Mouse (Mus musculus): ENCODE measurements at regions not wholly inside any gene's neighbourhood (a gene's known extent, or its start where the extent isn't known, plus 50 kb on each side); places are given as distances from the start of the nearest gene placed in this dataset.

DNA sequence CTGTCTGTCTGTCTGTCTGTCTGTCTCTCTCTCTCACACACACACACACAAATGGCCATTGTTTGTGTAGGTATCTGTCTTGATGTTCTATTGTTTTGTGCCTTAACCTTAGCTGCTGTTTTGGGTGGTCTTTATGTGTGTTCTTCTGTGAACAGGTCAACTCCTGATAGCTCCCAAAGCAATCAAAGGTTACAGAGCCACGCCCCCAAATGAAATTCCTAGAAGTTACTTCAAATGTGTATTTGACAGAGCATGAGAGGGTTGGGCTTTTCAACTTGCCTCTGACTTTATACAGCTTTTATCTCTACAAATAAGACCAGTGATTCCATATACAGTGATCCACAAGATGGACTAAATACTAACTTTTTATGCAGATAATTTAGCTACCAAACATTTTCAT, 217.8 kb upstream of the Ubash3b start:
- no peak for DNase-seq (ENCODE audit: low read depth, low spot score)

DNA sequence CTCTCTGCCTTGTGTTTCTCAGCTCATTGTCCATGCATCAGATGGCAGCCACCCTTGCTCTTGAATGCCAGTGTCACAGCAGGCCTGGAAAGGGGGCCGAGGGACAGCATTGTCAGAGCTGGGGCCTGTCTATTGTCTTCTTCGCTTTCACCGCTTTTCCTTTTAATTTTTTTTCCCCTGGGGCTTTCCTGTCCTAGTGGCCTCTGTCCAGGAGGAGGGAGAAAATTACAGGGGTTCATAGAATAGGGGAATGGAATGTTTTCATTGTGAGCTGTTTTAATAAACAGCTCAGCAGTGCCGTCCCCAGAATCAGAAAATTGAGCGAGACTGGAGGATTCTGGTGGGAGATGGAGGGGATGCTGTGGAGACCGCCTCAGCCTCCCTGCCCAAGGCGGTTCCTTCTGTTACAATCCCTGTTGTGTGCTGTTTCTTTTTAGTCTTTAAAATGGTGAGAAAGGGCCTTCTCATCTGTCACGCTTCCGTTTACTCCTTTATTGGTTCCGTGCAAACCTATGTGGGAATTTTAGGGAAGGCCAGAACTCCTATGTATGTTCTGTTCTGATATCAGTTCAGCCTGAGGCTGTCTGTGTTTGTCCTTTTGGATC, 217.2 kb upstream of the Ubash3b start:
- no peak for DNase-seq (ENCODE audit: low read depth, low spot score)

DNA sequence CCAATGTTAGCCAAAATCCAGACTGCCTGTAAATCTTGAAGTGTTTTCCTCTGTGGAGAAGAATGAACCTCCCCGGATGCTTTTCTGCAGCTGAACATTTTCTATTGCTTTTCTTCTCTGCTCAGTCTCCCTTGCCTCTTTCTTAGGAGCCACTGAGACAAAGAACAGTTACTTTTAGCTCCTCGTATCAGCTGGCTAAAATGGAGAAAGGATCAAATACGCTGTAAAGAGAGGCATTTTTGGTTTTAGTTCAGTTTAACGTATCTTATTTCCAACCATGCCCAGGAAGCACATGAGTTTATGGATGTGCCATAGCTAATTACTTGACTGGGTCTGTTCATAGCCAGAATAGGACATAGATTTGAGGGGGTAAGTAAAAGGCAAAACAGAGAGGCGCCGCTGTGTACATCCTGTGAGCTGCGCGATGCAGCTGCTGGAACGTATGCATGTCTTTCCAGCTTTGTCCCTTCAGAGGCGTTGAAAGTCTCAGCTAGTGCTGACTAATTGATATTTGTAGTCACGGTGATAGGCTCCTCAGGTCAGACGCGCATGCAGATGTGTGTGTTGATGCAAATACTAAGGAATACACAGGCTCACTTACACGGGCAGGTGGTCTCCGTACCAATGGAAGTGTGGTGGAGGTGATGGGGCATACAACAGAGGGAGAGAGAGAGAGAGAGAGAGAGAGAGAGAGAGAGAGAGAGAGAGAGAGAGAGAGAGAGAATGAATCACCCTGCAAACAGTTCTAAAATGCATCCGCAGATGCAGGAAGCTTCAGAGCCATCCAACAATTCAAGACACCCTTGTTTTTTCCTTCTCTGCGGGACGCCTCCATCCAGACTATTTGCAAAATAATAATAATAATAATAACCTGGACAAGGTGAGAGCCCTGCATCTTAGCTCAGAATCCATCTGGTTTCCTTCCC, 216.5 kb upstream of the Ubash3b start:
- DNase-seq (ENCODE audit: low read depth, low spot score), result no peak

DNA sequence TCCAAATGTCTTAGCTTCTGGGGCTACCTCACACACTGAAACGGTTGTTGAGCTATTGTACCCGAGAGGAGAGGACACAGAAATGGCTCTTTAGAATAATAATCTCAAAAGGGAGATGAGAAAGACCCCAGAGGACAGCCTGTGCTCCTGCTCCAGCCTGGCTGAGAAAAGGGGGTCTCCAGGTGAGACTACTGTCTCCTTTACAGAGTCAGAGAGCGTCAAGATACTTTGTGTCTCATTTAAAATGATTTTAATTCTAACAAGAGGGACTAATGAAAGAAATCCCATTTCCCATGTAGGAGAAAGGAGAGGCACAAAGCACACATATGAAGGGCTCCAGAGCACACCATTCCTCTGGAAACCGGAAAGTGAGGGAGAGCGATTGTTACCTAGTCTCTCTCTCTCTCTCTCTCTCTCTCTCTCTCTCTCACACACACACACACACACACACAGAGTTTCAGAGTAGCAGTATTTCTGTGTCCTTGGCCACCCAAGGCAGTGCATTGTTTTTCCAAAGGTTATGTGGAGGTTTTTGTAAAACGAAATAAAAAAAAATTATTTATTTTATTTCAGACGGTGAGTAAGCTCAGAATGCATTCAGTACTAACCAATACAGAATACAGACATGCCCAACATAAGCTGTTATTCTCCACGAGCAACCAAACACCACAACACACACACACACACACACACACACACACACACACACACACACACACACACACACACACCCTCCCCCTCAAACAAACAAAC, 215.6 kb upstream of the Ubash3b start:
- DNase-seq (ENCODE audit: low read depth, low spot score), result no peak

DNA sequence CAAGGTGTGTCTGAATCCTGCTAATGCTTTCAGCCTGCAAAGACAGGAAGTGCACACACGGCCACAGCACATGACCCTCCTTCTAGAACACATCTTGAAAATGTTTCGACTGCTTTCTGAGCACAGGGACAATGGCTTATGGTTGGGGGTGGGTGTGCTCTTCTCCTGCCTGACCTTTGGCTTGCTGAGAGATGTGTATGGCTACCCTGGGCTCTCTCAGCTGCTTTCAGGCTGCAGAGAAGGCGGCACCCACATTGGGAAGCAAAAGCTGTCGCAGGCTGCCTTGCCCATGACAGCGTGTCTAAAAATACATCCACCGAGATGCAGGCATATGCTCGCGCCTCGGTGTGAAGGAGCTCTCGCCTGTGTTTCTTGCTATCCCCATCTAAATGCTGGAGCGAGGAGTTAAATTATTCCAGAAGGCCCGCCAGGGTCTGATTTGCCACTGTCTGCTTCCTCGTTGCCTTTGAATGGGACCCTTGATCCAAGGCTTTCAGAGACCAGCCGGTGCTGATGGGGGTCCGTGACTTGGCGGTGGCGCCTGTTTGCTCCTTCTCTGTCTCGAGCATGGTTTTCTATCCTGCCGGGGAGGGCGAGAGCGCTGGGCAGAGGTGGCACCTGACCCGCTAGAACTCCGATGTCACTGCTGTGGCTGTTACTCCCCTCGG, 214.6 kb upstream of the Ubash3b start:
- DNase-seq (ENCODE audit: low read depth, low spot score), result no peak

DNA sequence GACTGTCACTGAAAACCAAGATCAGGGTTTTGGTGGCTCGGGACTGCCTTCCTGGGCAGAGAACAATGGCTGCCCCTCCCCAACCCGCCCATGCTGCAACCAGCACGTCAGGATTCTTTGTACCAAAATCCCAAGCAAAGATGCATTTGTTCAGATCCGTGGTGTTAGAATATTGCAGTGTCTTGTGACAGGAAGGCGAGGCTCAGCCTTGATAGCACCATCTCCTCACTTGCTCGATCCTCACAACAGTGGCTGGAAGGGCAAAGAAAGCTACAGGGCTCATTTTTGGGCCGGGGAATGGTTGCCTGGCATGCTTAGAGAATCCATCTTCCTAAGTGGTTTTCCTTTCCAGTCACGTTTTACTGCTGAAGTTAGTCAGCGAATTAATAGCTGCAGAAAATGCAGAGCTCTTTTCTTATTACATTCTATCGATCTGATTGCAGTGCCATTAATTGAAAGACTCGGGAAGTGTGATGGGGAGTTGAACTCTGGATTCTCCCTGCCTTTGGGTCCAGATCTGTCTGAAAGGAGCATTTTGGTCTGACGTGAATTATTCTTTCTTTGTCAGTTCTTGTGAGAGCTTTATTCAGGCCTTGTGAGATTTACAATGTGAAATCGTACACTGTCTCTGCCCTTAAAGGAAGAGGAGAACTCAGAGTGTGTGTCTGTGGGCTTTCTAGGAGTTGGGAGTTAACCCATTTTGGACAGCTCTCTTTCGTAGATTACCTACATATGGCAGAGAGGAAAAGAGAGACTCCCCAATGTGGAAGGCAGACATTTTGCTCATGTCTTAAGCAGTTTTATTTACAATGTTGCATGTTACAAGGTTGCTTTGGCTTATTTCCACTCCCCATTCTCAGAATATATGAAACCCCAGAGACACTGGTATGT, 213.3 kb upstream of the Ubash3b start:
- DNase-seq (ENCODE audit: low read depth, low spot score), result no peak

DNA sequence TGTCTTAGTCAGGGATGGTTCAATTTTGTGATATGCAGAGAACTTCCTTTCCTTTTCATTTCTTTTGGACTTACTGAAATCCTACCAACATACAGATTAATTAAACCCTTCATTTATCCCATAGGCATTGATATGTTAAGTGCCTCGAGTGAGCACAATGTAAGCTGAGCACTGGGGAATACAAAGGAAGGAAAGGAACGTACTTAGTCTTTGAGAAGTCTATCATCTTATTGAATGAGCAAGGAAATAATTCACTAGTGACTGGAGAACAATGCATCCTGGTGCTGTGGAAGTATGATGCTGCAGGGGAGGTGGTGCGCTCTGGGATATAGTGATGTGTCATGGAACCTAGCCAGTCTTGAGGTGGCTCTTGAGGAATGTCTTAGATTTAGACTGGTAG, 204.9 kb upstream of the Ubash3b start:
- no peak for DNase-seq (ENCODE audit: low read depth, low spot score)

DNA sequence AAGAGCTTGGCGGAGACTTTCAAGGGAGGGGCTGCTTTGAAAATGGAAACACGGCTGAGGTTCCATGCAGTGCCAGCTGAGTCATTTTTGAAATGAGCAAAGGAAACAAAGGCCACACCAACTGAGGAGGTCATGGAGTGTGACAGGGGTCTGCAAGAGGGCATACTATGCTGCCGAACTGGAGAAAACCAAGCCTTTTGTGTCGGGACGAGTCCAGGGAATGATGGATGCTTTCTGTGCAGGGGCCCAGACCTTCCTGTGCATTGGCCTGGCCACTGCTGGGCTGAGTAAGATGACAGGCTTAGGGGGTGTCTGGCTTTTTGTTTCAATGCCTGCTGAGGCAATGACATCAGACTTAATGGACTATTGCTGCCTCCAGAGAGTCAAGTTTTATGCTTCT, 203.8 kb upstream of the Ubash3b start:
- DNase-seq (ENCODE audit: low read depth, low spot score), result no peak

DNA sequence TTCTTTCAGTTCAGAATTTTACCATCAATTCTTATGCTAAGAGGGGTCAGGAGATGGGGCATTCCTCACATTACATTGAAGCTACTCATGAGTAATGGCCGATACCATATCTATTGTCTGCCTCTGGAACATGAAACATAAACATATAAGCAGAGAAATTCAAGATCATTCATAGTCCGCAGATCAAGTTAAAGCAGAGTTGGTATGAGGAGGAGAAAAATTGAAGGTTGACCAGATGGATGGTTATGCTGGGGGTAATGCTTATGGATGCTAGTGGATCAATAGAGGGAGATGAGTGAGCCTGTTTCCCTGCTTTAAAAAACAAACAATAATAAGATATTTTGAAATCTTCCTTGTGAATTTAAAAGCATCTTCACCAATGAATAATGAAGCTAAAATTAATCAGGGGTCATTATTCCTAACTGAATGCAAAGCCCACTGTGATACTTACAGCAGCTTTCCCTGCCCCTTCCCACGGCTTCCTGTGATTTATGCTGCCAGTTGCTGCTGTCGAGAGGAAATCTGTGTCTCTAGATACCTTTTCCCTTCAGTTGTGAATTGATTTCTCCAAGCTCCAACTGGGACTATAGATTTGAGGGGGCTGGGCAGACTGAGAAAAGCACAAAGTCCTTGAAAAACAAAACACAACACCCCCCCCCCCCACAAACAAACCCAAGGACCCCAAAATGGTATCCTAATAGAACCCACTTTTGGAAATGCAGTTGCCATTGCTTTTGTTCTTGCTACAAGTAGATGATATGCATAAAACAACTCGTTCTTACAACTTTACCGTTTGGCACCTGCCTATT, 203.1 kb upstream of the Ubash3b start:
- no peak for DNase-seq (ENCODE audit: low read depth, low spot score)

DNA sequence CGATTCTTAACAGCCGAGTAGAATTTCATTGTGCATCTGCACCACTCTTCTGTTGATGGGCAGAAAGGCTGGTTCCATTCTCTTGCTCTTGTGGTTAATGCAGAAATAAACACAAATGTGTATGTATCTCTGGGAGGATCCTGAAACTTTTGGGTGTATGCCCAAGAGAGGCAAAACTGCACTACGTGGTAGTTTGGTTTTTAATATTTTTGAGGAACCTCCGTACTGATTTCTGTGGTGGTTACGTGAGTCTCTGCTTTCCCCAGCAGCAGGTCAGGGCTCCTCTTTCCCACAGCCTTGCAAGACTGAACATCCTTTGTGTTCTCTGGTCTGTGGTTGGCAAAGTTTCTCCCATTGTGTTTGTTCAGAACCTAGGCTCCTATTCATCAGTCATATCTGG, 198.9 kb upstream of the Ubash3b start:
- DNase-seq (ENCODE audit: low read depth, low spot score), result no peak

DNA sequence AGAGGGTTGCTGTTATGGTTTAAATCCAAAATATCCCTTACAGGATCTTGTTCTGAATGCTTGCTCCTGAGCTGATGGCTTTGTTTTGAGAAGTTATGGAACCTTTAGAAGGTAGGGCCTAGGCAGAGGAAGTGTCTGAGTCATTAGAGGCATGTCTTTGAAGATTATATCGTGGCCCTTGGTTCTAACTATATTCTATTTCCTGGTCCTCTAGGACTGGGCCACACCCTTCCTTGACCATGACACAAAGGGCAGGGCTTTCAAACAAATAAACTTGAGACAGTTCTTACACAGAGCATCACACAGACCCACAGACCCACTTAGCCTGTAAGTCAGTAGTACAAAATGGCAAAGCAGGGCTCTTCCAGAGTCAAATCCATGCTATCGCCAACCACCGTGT, 197.8 kb upstream of the Ubash3b start:
- no peak for DNase-seq (ENCODE audit: low read depth, low spot score)

DNA sequence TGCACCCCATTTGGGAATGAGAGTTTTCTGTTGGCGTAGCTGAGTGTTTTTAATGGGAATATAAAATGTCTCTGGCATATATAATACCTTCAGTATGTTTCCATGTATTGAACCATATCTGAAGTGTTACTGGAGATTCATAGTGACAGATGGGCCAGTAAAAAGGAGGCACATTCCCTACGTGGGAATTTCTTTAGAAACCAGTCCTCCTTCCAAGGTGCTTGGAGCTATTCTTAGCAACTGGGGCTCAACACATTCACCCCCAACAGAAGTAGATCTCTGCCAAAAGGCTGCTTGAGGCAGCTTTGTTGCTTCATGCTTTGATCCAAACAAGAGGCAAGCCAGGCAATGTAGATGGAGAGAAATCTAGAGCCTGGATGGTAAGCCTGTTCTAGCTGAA, 183.8 kb upstream of the Ubash3b start:
- DNase-seq (ENCODE audit: low read depth, low spot score), result no peak

DNA sequence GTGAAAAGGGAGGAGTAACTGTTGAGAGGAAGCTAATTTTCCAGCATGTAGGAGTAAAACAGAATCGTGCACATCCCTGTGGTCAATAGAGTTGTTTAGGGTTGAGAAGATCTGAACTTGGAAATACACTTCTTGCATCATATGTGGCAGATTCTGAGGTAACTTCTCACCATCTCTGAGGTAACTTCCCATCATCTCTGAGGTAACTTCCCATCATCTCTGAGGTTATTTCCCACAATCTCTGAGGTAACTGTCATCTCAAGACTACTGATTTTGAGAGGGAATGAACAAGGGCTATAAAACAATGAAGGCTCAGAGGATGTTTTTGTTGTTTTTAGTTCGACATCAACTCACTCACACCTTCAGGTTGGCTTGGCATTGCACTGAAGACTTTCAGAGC, 175.9 kb upstream of the Ubash3b start:
- no peak for DNase-seq (ENCODE audit: low read depth, low spot score)

DNA sequence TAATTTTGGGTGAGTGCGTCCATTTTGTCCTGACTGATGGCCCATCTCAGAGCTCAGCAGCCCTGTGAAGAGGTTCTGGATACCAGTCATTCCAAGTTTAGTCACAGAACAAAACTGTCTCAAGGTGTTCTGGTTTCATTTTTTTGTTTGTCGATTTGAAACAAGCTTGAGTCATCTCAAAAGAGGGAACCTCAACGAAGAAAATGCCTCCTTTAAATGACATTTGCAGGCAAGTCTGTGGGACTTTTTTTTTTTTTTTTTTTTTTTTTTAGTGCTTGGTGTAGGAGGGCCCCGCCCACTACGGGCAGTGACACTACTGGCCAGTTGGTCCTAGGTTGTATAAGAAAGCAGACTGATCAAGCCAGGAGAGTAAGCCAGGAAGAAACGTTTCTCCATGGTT, 175.3 kb upstream of the Ubash3b start:
- no peak for DNase-seq (ENCODE audit: low read depth, low spot score)

DNA sequence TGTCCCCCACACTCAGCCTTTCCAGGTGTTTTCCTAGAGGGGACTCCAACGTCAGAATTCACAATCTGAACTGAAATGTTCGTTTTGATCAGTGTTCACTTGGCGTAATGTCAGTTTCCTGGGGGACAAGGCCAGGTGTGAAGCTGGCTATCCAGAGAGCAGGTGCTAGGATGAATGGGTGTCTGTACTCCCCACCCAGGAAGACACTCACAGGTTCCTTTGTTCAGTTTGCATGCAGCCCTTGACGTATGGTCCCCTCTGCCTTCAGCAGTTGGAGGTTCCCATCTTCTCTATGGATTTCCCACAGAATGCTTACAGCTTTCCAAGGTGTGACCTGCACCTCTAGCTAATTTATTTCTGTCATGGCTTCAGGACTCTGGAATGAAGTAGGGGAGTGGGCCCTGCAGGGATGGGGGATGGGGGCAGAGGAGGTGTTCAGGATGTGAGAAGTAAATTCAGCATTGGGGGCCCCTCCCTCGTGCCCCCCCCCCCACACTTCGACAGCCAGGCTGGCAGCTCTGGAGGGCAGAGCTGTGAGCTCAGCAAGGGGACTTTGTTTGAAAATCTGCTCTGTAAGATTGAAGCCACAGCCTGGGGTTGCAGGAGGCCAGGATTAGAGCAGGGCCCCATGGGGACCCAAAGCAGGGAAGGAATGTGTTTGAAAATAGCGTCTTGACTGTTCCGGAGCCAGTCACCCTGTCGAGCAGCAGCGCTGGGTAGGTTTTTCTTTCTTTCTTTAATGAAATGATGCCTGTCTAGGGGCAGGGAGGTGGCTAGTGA, 173.2 kb upstream of the Ubash3b start:
- no peak for DNase-seq (ENCODE audit: low read depth, low spot score)

DNA sequence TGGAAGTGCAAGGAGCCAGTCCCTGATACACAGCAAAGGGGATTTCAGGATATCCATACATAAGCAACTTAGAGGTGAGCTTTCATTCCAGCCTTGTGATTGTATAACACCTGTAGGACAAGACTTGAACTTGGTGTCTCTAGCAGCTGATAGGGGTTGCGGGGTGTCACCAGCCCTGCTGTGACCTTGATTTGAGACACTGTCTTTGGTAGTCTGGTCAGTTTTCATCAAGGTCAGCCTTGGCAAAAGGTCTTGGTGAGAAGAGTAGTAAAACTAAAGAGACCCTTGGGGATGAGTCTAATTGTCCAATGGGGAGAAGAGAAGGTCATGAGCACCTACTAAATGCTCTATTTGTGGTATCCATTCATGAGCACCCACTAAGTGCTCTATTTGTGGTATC, 172.0 kb upstream of the Ubash3b start:
- DNase-seq (ENCODE audit: low read depth, low spot score), result no peak

DNA sequence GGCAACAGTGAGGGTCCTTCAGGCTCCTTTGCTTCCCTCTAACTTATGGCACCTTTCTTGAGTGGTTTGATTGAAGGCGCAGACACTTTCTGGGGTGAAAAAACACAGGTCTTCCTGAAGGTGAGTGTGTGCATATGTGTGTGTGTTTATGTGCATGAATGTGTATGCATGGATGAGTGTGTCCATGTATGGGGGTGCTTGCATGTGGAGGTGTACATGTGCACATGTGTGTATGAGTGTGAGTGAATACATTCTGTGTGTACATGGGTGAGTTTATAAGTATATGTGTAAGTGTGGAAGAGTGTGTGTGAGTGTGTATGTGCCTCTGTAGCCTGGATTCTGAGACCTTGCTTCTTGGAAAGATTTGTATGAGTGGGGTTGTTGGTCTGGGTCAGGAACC, 167.5 kb upstream of the Ubash3b start:
- no peak for DNase-seq (ENCODE audit: low read depth, low spot score)

DNA sequence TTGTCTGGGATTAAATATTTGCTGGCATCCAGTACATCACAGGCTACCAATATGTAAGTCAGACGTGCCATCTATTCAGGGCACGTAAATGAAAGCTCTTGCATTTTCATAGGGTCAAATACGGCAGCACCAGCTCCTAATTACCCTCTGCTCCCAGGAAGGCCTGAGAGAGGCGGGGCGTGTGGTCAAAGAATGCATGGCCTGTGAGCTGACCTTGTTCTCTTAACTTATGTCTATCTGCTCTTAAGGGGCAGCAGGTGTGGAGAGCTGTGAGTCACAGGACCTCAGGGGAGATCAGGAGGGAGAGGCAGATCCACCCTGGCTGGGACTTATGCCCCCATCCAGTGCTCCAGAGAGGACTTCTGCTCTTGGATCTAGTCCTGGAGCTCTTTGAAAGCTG, 167.0 kb upstream of the Ubash3b start:
- no peak for DNase-seq (ENCODE audit: low read depth, low spot score)

DNA sequence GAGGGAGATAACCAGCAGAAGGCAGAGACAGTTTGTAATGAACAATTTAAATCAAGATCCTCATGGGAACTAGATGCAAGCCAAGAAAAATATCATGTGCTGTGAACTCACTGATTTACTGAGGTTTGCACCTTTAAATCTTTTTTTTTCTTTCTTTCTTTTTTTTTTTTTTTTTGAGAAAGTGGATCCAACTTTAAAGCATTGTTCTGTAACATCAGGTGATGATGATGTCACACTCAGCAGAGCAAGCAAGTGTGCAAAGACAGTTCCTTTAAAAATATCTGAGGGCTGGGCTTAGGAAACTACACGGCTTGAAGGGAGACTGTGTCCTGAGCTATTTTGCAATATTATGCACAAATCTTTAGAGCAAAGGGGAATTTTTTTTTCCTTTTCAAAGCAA, 166.6 kb upstream of the Ubash3b start:
- no peak for DNase-seq (ENCODE audit: low read depth, low spot score)
